Mouse (Mus musculus) mature B cell (primary cell): Measurements from ENCODE around the gene Fndc3c1.
"Not testable (repeated sequence)": the region's sequence is repeated elsewhere in the genome, so short reads cannot be mapped to it uniquely, and the experiment has no call there.

Experiments
- in situ Hi-C: fragments of 300-500 bp; cut with MboI; formaldehyde crosslinking; loops from 2 replicates; pipeline ENCODE4 v1.14.3; 2019

The Fndc3c1 gene

DNA sequence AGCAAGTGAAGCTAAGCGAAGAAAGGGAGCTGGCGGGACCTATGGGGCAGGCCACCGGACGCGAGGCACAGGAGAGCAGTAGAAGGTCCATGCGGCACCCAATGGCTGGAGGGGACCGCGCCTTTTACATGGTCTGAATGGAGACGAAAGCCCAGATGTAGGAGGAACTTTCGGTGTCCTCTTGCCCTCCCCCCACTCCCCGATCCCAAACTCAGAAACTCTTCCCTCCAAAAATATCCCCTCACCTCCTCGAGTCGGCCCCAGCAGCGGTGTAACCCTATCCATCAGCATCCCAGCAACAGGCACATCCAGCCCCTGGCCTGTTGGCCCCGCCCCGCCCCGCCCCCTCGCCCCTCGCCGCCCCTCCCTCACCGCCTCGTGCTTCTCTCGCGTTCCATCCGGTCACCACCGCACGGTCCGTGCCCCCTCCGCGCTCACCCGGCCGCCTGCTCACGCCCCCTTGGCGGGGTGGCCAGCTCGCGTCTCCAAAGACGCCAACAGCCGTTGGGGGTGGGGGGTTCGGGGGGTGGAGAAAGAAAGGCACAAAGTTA lies at the start of gene Fndc3c1:
Fndc3c1 (minus strand) TSS at position 301 of the 551 bp plus-strand sequence.
- in situ Hi-C loops: no loop called here

DNA sequence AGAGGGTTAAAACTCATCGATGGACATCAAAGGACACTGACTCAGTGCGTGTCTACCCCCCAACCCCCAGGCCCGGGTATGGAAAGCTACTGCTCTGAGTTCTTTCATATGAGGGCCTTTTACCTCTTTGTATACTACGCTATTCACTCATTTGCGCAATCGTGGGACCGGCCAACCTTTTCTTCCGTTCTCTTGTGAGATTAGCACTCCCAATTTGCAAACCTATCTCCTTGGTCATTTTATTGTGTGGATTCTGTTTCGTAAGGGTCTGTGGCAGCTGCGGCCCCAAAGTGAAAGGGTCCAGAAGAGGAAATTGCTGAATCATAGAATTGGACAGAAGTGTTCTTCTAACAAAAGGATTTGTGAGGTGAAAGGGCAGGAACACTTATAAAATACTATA lies 1.2 kb upstream of the Fndc3c1 start:
- in situ Hi-C loops: no loop called here

DNA sequence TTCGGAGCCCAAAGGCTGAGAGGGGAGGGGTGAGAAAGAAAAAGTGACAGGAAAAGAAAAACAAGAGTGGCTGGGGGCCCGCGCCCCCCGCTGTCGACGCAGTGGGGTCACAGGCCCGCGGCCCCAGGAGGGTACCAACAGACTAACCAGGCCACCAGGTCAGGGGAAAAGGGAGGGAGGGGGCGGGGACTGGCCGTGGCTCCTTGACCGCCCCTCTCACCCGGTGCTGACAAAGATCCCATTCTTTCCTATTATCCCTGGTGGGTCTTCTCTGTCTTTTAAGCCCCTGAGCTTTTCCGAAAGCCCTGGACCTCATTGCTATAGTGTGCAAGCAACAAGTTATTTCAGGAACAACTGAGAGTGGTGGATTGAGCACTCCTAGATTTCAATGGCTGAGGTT lies 470 bp upstream of the Fndc3c1 start:
- in situ Hi-C loops: no loop called here

DNA sequence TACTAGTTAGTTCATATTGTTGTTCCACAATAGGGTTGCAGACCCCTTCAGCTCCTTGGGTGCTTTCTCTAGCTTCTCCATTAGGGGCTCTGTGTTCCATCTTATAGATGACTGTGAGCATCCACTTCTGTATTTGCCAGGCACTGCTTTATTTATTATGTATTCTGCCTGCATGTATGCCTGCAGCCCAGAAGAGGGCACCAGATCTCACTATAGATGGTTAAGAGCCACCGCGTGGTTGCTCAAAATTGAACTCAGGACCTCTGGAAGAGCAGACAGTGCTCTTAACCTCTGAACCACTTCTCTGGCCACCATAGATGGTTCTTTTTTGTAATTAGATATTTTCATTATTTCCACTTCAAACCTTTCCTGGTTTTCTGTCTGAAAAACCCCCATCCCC lies 5.3 kb downstream of the Fndc3c1 start:
- in situ Hi-C loops: not testable (repeated sequence)

DNA sequence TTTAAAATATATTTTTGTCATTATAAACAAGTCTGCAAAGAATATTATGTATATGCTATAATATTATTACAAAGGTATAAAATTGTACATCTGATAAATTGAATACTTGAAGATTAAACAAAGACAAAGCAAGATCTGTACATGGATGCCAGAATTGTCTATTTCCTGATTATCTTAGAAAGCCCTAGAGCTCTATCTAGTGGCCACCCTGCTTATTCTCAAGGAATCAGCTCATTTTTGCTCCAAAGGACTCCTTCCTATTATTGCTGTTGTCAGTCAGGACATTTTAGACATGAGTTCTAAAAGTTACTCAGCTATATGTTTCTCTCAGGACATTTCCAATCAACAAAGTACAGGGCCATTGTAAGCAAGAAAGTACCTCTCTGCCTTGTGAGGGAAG lies 99.9 kb downstream of the Fndc3c1 start:
- in situ Hi-C loops: no loop called here

DNA sequence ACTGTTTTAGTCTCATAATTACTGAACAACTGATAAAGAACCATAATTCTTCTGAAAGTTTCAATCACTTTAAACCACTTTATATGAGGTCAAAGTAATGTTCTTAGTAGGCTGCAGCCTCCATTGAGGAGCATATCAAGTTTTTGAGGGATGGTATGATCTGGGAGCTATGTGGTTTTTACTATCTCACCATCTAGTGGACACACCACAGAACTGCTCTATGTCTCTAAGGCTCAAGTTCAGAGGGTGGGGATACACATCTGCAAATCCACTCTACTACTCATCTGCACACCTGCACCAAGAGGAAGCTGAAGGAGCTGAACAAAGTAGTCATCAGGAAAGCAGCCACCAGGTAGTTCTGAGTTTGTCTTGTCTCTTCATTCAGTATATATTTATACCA lies 104.6 kb downstream of the Fndc3c1 start:
- in situ Hi-C loops: no loop called here
